In the genomic region with DNA sequence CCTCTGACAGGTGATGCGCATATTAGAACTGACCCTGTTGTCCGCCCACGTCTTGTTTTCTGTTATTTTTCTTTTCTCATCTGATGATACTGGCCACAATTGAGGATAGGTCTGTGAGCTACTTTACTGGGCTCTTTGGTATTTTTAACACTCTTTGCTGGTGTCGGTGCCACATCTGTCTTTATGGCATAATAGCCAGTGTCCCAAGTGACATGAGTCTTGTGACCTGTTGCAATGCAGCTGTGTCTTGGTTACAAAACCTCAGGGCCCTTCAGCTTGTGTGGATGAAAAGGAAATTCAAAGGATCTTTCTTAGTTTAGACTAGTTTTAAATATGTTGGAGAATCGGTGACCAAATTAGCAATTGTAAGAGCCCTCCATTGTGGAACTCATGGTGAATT, we compare ENCODE assay signal across 8 mouse cellular contexts. TPM values are rescaled to one million over a fixed set of nuclear protein-coding genes. Genes with fewer than 3 reads are reported as not detected.
DNase-seq lines count a peak whose midpoint lies in the region; ATAC-seq and TF ChIP-seq lines count a peak whose summit lies in the region.

No protein-coding gene starts in this region.

- H3K79me2 ChIP-seq in liver, adult 2 months (ENCODE audit: control insufficient read depth, insufficient read depth, low read length) = peaks cover 32% of the 10 kb centered on the region

- peak overlapping the region; percentile 81; the same call in 1 of the 2 replicates for H3K27ac ChIP-seq in liver, adult 2 months (replicated peaks; ENCODE audit: insufficient read depth, low read depth, low read length)
- no peak overlapping the region for H3K27ac ChIP-seq in embryonic facial prominence, embryonic 12.5 days
- H3K27ac ChIP-seq in limb, embryonic 12.5 days = no peak overlapping the region
- no peak overlapping the region for H3K27ac ChIP-seq in neural tube, embryonic 15.5 days (replicated peaks)

- H3K4me3 ChIP-seq in liver, adult 2 months (ENCODE audit: insufficient read depth, low read depth, low read length) = peak overlapping the region; percentile 90
- peak overlapping the region; percentile 70 for H3K4me3 ChIP-seq in embryonic facial prominence, embryonic 12.5 days
- peak overlapping the region; percentile 90 for H3K4me3 ChIP-seq in limb, embryonic 12.5 days (replicated peaks)
- peak overlapping the region; percentile 97 for H3K4me3 ChIP-seq in neural tube, embryonic 15.5 days (replicated peaks)

- DNase-seq in liver, adult 2 months (ENCODE audit: extremely low read depth, low read depth, low spot score) = no peak
- no peak for DNase-seq in liver
- DNase-seq in T-cell, adult 2 months (ENCODE audit: low spot score) = no peak
- no peak for DNase-seq in spleen, adult 12 weeks (ENCODE audit: low spot score)
- no peak for DNase-seq in embryo, embryonic 10 days (ENCODE audit: low spot score)

- H3K4me2 ChIP-seq in embryonic facial prominence, embryonic 12.5 days (replicated peaks) = peak overlapping the region; percentile 78
- peak overlapping the region; percentile 80 for H3K4me2 ChIP-seq in limb, embryonic 12.5 days
- H3K4me2 ChIP-seq in neural tube, embryonic 15.5 days = peak overlapping the region; percentile 70

- TF ChIP-seq POLR2A in liver, adult 2 months (IDR thresholded peaks at IDR 0.05; ENCODE audit: extremely low read depth, insufficient read depth, low read length) = no peak

- H3K36me3 ChIP-seq in liver, adult 2 months (ENCODE audit: control insufficient read depth, insufficient read depth, low read length) = no peaks in the 10 kb centered on the region
- no peaks in the 10 kb centered on the region for H3K36me3 ChIP-seq in embryonic facial prominence, embryonic 12.5 days
- peaks cover 4% of the 10 kb centered on the region; the same call in 1 of the 2 replicates for H3K36me3 ChIP-seq in limb, embryonic 12.5 days
- H3K36me3 ChIP-seq in neural tube, embryonic 15.5 days = no peaks in the 10 kb centered on the region

- WGBS in liver, adult 2 months = 26% methylated on average over 5 of the region's 5 CpGs
- 40% methylated on average over 5 of the region's 5 CpGs for WGBS in embryonic facial prominence, embryonic 12.5 days
- WGBS in limb, embryonic 12.5 days = 40% methylated on average over 5 of the region's 5 CpGs
- 33% methylated on average over 5 of the region's 5 CpGs for whole genome bisulfite sequencing in neural tube, embryonic 15.5 days

- no peaks in the 10 kb centered on the region for H3K9me3 ChIP-seq in embryonic facial prominence, embryonic 12.5 days
- H3K9me3 ChIP-seq in limb, embryonic 12.5 days = no peaks in the 10 kb centered on the region
- H3K9me3 ChIP-seq in neural tube, embryonic 15.5 days (replicated peaks) = no peaks in the 10 kb centered on the region

- no peak for TF ChIP-seq CTCF in liver, adult 2 months (IDR thresholded peaks at IDR 0.05; ENCODE audit: low read depth, low read length)

- H3K9ac ChIP-seq in liver, adult 2 months (ENCODE audit: low read depth, low read length) = peak overlapping the region; percentile 95
- H3K9ac ChIP-seq in embryonic facial prominence, embryonic 12.5 days = peak overlapping the region; percentile 80
- H3K9ac ChIP-seq in limb, embryonic 12.5 days (replicated peaks) = peak overlapping the region; percentile 95
- H3K9ac ChIP-seq in neural tube, embryonic 15.5 days (replicated peaks) = peak overlapping the region; percentile 100

- H3K27me3 ChIP-seq in liver, adult 2 months (ENCODE audit: control insufficient read depth, insufficient read depth, low read length) = no peaks in the 10 kb centered on the region
- H3K27me3 ChIP-seq in embryonic facial prominence, embryonic 12.5 days = no peaks in the 10 kb centered on the region
- H3K27me3 ChIP-seq in limb, embryonic 12.5 days = no peaks in the 10 kb centered on the region
- no peaks in the 10 kb centered on the region for H3K27me3 ChIP-seq in neural tube, embryonic 15.5 days (replicated peaks)

- peaks cover 24% of the 10 kb centered on the region for H3K4me1 ChIP-seq in liver, adult 2 months (ENCODE audit: control insufficient read depth, insufficient read depth, low read length)
- peaks cover 16% of the 10 kb centered on the region; the same call in 1 of the 2 replicates for H3K4me1 ChIP-seq in embryonic facial prominence, embryonic 12.5 days
- peaks cover 22% of the 10 kb centered on the region for H3K4me1 ChIP-seq in limb, embryonic 12.5 days (replicated peaks)
- peaks cover 28% of the 10 kb centered on the region for H3K4me1 ChIP-seq in neural tube, embryonic 15.5 days

- ATAC-seq in embryonic facial prominence, embryonic 12.5 days (ENCODE audit: insufficient number of reproducible peaks, insufficient read depth, low FRiP score, low TSS enrichment) = no peak
- ATAC-seq in limb, embryonic 12.5 days (ENCODE audit: insufficient number of reproducible peaks, insufficient read depth, low FRiP score, low TSS enrichment, low read depth) = no peak
- no peak for ATAC-seq in neural tube, embryonic 15.5 days (ENCODE audit: low FRiP score)

RNA-seq across cellular contexts. Expression of a gene that starts 0.9 kb away (rescaled TPM):
- 13.0 and 15.9 TPM in 2 replicates for total RNA-seq in liver, adult 2 months (2014; rRNA removed)
- 23.6 and 25.1 TPM in 2 replicates for polyA plus RNA-seq in liver, adult 2 months (2012; rRNA removed)
- 46.2 and 48.1 TPM in 2 replicates for polyA plus RNA-seq in embryonic facial prominence, embryonic 12.5 days (2016; fragmentation: Nextera tagmentation; extraction: Ambion mirVana)
- polyA plus RNA-seq in limb, embryonic 12.5 days (2016; fragmentation: Nextera tagmentation; extraction: Ambion mirVana) = 42.5 and 46.1 TPM in 2 replicates
- 30.1 and 34.0 TPM in 2 replicates for polyA plus RNA-seq in neural tube, embryonic 15.5 days (2015; fragmentation: Nextera tagmentation; extraction: Ambion mirVana)

RNA-seq across cellular contexts. Expression of a gene that starts 37.9 kb away (rescaled TPM):
- 43.4 and 47.7 TPM in 2 replicates for total RNA-seq in liver, adult 2 months (2014; rRNA removed)
- polyA plus RNA-seq in liver, adult 2 months (2012; rRNA removed) = 92.8 and 107 TPM in 2 replicates
- polyA plus RNA-seq in embryonic facial prominence, embryonic 12.5 days (2016; fragmentation: Nextera tagmentation; extraction: Ambion mirVana) = 86.0 and 87.1 TPM in 2 replicates
- polyA plus RNA-seq in limb, embryonic 12.5 days (2016; fragmentation: Nextera tagmentation; extraction: Ambion mirVana) = 72.9 and 79.2 TPM in 2 replicates
- polyA plus RNA-seq in neural tube, embryonic 15.5 days (2015; fragmentation: Nextera tagmentation; extraction: Ambion mirVana) = 99.8 and 109 TPM in 2 replicates

RNA-seq across cellular contexts. Expression of a gene that starts 49.3 kb away (rescaled TPM):
- 14.7 and 16.2 TPM in 2 replicates for total RNA-seq in liver, adult 2 months (2014; rRNA removed)
- 4.9 and 5.4 TPM in 2 replicates for polyA plus RNA-seq in liver, adult 2 months (2012; rRNA removed)
- 3.5 and 3.7 TPM in 2 replicates for polyA plus RNA-seq in embryonic facial prominence, embryonic 12.5 days (2016; fragmentation: Nextera tagmentation; extraction: Ambion mirVana)
- 3.0 and 3.6 TPM in 2 replicates for polyA plus RNA-seq in limb, embryonic 12.5 days (2016; fragmentation: Nextera tagmentation; extraction: Ambion mirVana)
- polyA plus RNA-seq in neural tube, embryonic 15.5 days (2015; fragmentation: Nextera tagmentation; extraction: Ambion mirVana) = 1.8 and 1.9 TPM in 2 replicates
